ENCODE assay signal across 12 mouse cellular contexts in genomic region chr3:146567884-146568530, GRCm38 (mm10). TPM values are rescaled to one million over a fixed set of nuclear protein-coding genes. Genes with fewer than 3 reads are reported as not detected.
DNase-seq lines count a peak whose midpoint lies in the region; ATAC-seq and TF ChIP-seq lines count a peak whose summit lies in the region.
"Had no signal": no experiment of that assay in that cellular context is flagged by ENCODE, and none has a peak within 500 bp of the region (broad histone marks: within the 10 kb centered on the region; RNA-seq: fewer than 3 reads in every experiment).

No protein-coding gene starts in this region.

- DNase-seq in heart, adult 8-10 months (ENCODE audit: low spot score) = peak; percentile 6
- no peak for DNase-seq in heart, postnatal 36 days
- peak; percentile 64 for DNase-seq in urinary bladder, postnatal 14 days (ENCODE audit: low spot score)
- DNase-seq in urinary bladder, postnatal 10 days (ENCODE audit: low spot score) = no peak
- DNase-seq in kidney, adult 2 months = peak; percentile 63
- no peak for DNase-seq in yolk sac, embryonic 10.5 days (ENCODE audit: low spot score)
- no peak for DNase-seq in midbrain, embryonic 11.5 days (ENCODE audit: low spot score, missing footprints)
- DNase-seq: cerebellum, adult 11-12 months; gastrocnemius, postnatal 10 days had no signal

- no peak overlapping the region for H3K4me2 ChIP-seq in midbrain, embryonic 11.5 days

- intact Hi-C loops in heart, postnatal 36 days (cut with DNase I) = loop anchor here (5.0 to 10.0 kb wide), 3 partner anchors 117 to 383 kb away; partner anchors contain the start of gene Samd13

- TF ChIP-seq CTCF in kidney, adult 2 months (conservative IDR thresholded peaks at IDR 0.05; ENCODE audit: insufficient read depth, insufficient read length, low read depth, low read length) = no peak

- H3K4me3 ChIP-seq in kidney, adult 2 months (ENCODE audit: insufficient read depth, low read depth, low read length) = no peak overlapping the region
- H3K4me3 ChIP-seq in midbrain, embryonic 11.5 days (ENCODE audit: low read depth, low read length) = no peak overlapping the region
- H3K4me3 ChIP-seq: midbrain, embryonic 10.5 days had no signal

- 45% methylated on average over 9 of the region's 9 CpGs for WGBS in kidney, adult 2 months
- 81% methylated on average over 9 of the region's 9 CpGs for WGBS in midbrain, embryonic 11.5 days

- no peak overlapping the region for H3K9ac ChIP-seq in midbrain, embryonic 11.5 days (ENCODE audit: low read length)

- H3K27me3 ChIP-seq in kidney, adult 2 months (replicated peaks; ENCODE audit: control insufficient read depth, insufficient read depth, low read length) = no peaks in the 10 kb centered on the region
- no peaks in the 10 kb centered on the region for H3K27me3 ChIP-seq in midbrain, embryonic 11.5 days (ENCODE audit: control insufficient read depth, insufficient read depth, low read length)

- no peaks in the 10 kb centered on the region for H3K4me1 ChIP-seq in kidney, adult 2 months (ENCODE audit: control insufficient read depth, insufficient read depth, low read length)
- peaks cover 2% of the 10 kb centered on the region; the same call in 1 of the 2 replicates for H3K4me1 ChIP-seq in midbrain, embryonic 11.5 days (ENCODE audit: control insufficient read depth, insufficient read depth, low read length)

- no peak for TF ChIP-seq POLR2A in kidney, adult 2 months (IDR thresholded peaks at IDR 0.05; ENCODE audit: low read depth, low read length)

- H3K27ac ChIP-seq in kidney, adult 2 months (ENCODE audit: insufficient read depth, low read depth, low read length) = no peak overlapping the region
- H3K27ac ChIP-seq in midbrain, embryonic 11.5 days (ENCODE audit: low read depth, low read length) = no peak overlapping the region
- H3K27ac ChIP-seq: midbrain, embryonic 10.5 days had no signal

- no peak for ATAC-seq in CD4-positive, CD25-positive, alpha-beta regulatory T cell, adult 4 months
- ATAC-seq in midbrain, embryonic 11.5 days (ENCODE audit: low FRiP score) = no peak

- H3K9me3 ChIP-seq in midbrain, embryonic 11.5 days (ENCODE audit: control insufficient read depth, low read length) = no peaks in the 10 kb centered on the region
- H3K9me3 ChIP-seq: midbrain, embryonic 10.5 days had no signal

- H3K36me3 ChIP-seq in kidney, adult 2 months (ENCODE audit: control insufficient read depth, insufficient read depth, low read length) = no peaks in the 10 kb centered on the region
- no peaks in the 10 kb centered on the region for H3K36me3 ChIP-seq in midbrain, embryonic 11.5 days (ENCODE audit: control insufficient read depth, insufficient read depth, low read length)
- H3K36me3 ChIP-seq: midbrain, embryonic 10.5 days had no signal

RNA-seq across cellular contexts. Expression of gene Uox, which starts 2.2 kb away (rescaled TPM):
- not detected for total RNA-seq in heart, adult 8-10 months (2022)
- not detected for total RNA-seq in heart, postnatal 36 days (2021)
- polyA plus RNA-seq in kidney, adult 2 months (2012; rRNA removed) = 0.19 TPM in 1 of 2 replicates, not detected in the other
- not detected for polyA plus RNA-seq in CD4-positive, CD25-positive, alpha-beta regulatory T cell, adult 4 months (2017; shearing (Covaris generic))
- 0.11 TPM in 1 of 2 replicates, not detected in the other for polyA plus RNA-seq in midbrain, embryonic 11.5 days (2014; fragmentation: Nextera tagmentation; extraction: Ambion mirVana)
- polyA plus RNA-seq: midbrain, embryonic 10.5 days had no signal

RNA-seq across cellular contexts. Expression of gene Rpf1, which starts 46.8 kb away (rescaled TPM):
- 10 to 100 TPM; 10.7 to 13.2 (median 12.2) TPM for total RNA-seq in heart, adult 8-10 months (2022)
- 10 to 100 TPM; 15.7 to 16.0 TPM for total RNA-seq in heart, postnatal 36 days (2021)
- 9.9 and 13.6 TPM in 2 replicates for polyA plus RNA-seq in kidney, adult 2 months (2012; rRNA removed)
- polyA plus RNA-seq in CD4-positive, CD25-positive, alpha-beta regulatory T cell, adult 4 months (2017; shearing (Covaris generic)) = 10 to 100 TPM; 37.8 to 49.8 TPM
- 80.6 and 81.5 TPM in 2 replicates for polyA plus RNA-seq in midbrain, embryonic 11.5 days (2014; fragmentation: Nextera tagmentation; extraction: Ambion mirVana)

RNA-seq across cellular contexts. Expression of gene Dnase2b, which starts 47.4 kb away (rescaled TPM):
- total RNA-seq in heart, adult 8-10 months (2022) = not detected
- total RNA-seq in heart, postnatal 36 days (2021) = not detected
- not detected in 2 replicates for polyA plus RNA-seq in kidney, adult 2 months (2012; rRNA removed)
- polyA plus RNA-seq in CD4-positive, CD25-positive, alpha-beta regulatory T cell, adult 4 months (2017; shearing (Covaris generic)) = not detected
- not detected in 2 replicates for polyA plus RNA-seq in midbrain, embryonic 11.5 days (2014; fragmentation: Nextera tagmentation; extraction: Ambion mirVana)
- total RNA-seq: gastrocnemius, postnatal 10 days; left cerebral cortex, adult 8-10 months had no signal
- polyA plus RNA-seq: midbrain, embryonic 10.5 days had no signal

Comparison
In these comparisons a context has a peak if more than half of its experiments do, and no peak if none do; other contexts are left out.
1. DNase-seq: peak in heart, adult 8-10 months (single experiment), urinary bladder, postnatal 14 days (single experiment) and kidney, adult 2 months (single experiment); none in heart, postnatal 36 days (0 of 2), urinary bladder, postnatal 10 days (single experiment), yolk sac, embryonic 10.5 days (single experiment) and midbrain, embryonic 11.5 days (single experiment).